In genomic region chr15:83445383-83445782, GRCm38 (mm10) we compare ENCODE assay signal across 14 mouse cellular contexts. TPM values are rescaled to one million over a fixed set of nuclear protein-coding genes. Genes with fewer than 3 reads are reported as not detected.
DNase-seq lines count a peak whose midpoint lies in the region; ATAC-seq and TF ChIP-seq lines count a peak whose summit lies in the region.
"Had no signal": no experiment of that assay in that cellular context is flagged by ENCODE, and none has a peak within 500 bp of the region (broad histone marks: within the 10 kb centered on the region; RNA-seq: fewer than 3 reads in every experiment).

No protein-coding gene starts in this region.

- intact Hi-C loops in heart, adult 2 months (cut with DNase I) = no loop called here
- intact Hi-C loops in heart, postnatal 14 days (cut with DNase I) = no loop called here
- intact Hi-C loops in gastrocnemius, postnatal 14 days (cut with DNase I; ENCODE audit: low total_unique reads) = no loop called here

- no peak for TF ChIP-seq EP300 in heart, adult 2 months (IDR thresholded peaks at IDR 0.05; ENCODE audit: insufficient read depth, low read depth, low read length)

- no peak for TF ChIP-seq POLR2A in heart, adult 2 months (IDR thresholded peaks at IDR 0.05; ENCODE audit: insufficient read depth, low read depth, low read length)
- no peak for TF ChIP-seq POLR2A in embryonic fibroblast, embryonic 13.5 days (IDR thresholded peaks at IDR 0.05; ENCODE audit: low read depth, low read length)
- no peak for TF ChIP-seq POLR2A in olfactory bulb, adult 2 months (IDR thresholded peaks at IDR 0.05; ENCODE audit: insufficient read depth, low read depth, low read length)

- WGBS in heart, adult 2 months = 48% methylated on average over 5 of the region's 5 CpGs
- WGBS in lung, embryonic 16.5 days = 61% methylated on average over 5 of the region's 5 CpGs
- WGBS in olfactory bulb, adult 2 months = 70% methylated on average over 5 of the region's 5 CpGs

- peak overlapping the region; percentile 59 for H3K27ac ChIP-seq in heart, adult 2 months
- H3K27ac ChIP-seq in lung, embryonic 16.5 days (ENCODE audit: low read length) = peak overlapping the region; percentile 53
- H3K27ac ChIP-seq in embryonic fibroblast, embryonic 13.5 days (ENCODE audit: insufficient read depth, low read length) = peak overlapping the region; percentile 9
- H3K27ac ChIP-seq in olfactory bulb, adult 2 months (ENCODE audit: insufficient read depth, low read depth, low read length) = peak overlapping the region; percentile 88
- H3K27ac ChIP-seq: forebrain, embryonic 15.5 days; kidney, embryonic 15.5 days had no signal

- H3K9me3 ChIP-seq in lung, embryonic 16.5 days (ENCODE audit: control insufficient read depth, low read length) = no peaks in the 10 kb centered on the region
- H3K9me3 ChIP-seq: forebrain, embryonic 15.5 days; kidney, embryonic 15.5 days had no signal

- no peak for DNase-seq in heart, adult 2 months
- DNase-seq in heart, postnatal 14 days = no peak
- no peak for DNase-seq in lung, postnatal 10 days
- DNase-seq in frontal cortex, adult 2 months (ENCODE audit: extremely low spot score in 1 of 2, low spot score in 1 of 2) = no peak
- no peak for DNase-seq in gastrocnemius, postnatal 14 days
- DNase-seq: adrenal gland, adult 2 months; B cell, adult 2 months; layer of hippocampus, adult 9-11 months; spleen, adult 18-20 months had no signal

- H3K4me1 ChIP-seq in heart, adult 2 months (ENCODE audit: control insufficient read depth, insufficient read depth, low read length) = peaks cover 49% of the 10 kb centered on the region
- H3K4me1 ChIP-seq in lung, embryonic 16.5 days (replicated peaks; ENCODE audit: control insufficient read depth, insufficient read depth, low read length) = peaks cover 54% of the 10 kb centered on the region
- peaks cover 46% of the 10 kb centered on the region for H3K4me1 ChIP-seq in embryonic fibroblast, embryonic 13.5 days (ENCODE audit: control insufficient read depth, insufficient read depth, low read length)
- H3K4me1 ChIP-seq in olfactory bulb, adult 2 months (ENCODE audit: control insufficient read depth, insufficient read depth, low read length) = peaks cover 32% of the 10 kb centered on the region

- no peak overlapping the region for H3K4me3 ChIP-seq in heart, adult 2 months
- no peak overlapping the region for H3K4me3 ChIP-seq in lung, embryonic 16.5 days (ENCODE audit: low read length)
- H3K4me3 ChIP-seq in embryonic fibroblast, embryonic 13.5 days (ENCODE audit: insufficient read depth, low read length) = no peak overlapping the region
- H3K4me3 ChIP-seq in olfactory bulb, adult 2 months (ENCODE audit: insufficient read depth, low read depth, low read length) = peak overlapping the region; percentile 31
- H3K4me3 ChIP-seq: forebrain, embryonic 15.5 days; kidney, embryonic 15.5 days had no signal

- ATAC-seq in lung, embryonic 16.5 days (ENCODE audit: low read depth) = no peak
- ATAC-seq: forebrain, embryonic 15.5 days had no signal

- H3K9ac ChIP-seq in heart, adult 2 months (ENCODE audit: low read depth, low read length) = no peak overlapping the region
- H3K9ac ChIP-seq in lung, embryonic 16.5 days (ENCODE audit: low read length) = no peak overlapping the region
- H3K9ac ChIP-seq: forebrain, embryonic 15.5 days; kidney, embryonic 15.5 days had no signal

- no peak overlapping the region for H3K4me2 ChIP-seq in lung, embryonic 16.5 days (ENCODE audit: low read depth, low read length)
- H3K4me2 ChIP-seq: forebrain, embryonic 15.5 days; kidney, embryonic 15.5 days had no signal

- H3K36me3 ChIP-seq in heart, adult 2 months (ENCODE audit: control insufficient read depth, insufficient read depth, low read length) = peaks cover 20% of the 10 kb centered on the region
- H3K36me3 ChIP-seq in lung, embryonic 16.5 days (ENCODE audit: control insufficient read depth, insufficient read depth, low read length) = no peaks in the 10 kb centered on the region
- H3K36me3 ChIP-seq: forebrain, embryonic 15.5 days; kidney, embryonic 15.5 days had no signal

- H3K27me3 ChIP-seq in heart, adult 2 months (ENCODE audit: control insufficient read depth, insufficient read depth, low read length) = no peaks in the 10 kb centered on the region
- H3K27me3 ChIP-seq in lung, embryonic 16.5 days (ENCODE audit: control insufficient read depth, insufficient read depth, low read depth, low read length) = no peaks in the 10 kb centered on the region
- H3K27me3 ChIP-seq: forebrain, embryonic 15.5 days; kidney, embryonic 15.5 days had no signal

- H3K79me2 ChIP-seq in heart, adult 2 months (replicated peaks; ENCODE audit: control insufficient read depth, insufficient read depth, low read length) = peaks cover 12% of the 10 kb centered on the region

- TF ChIP-seq CTCF in heart, adult 2 months (IDR thresholded peaks at IDR 0.05) = no peak
- no peak for TF ChIP-seq CTCF in embryonic fibroblast, embryonic 13.5 days (IDR thresholded peaks at IDR 0.05; ENCODE audit: borderline replicate concordance, insufficient read depth, low read length)
- TF ChIP-seq CTCF in olfactory bulb, adult 2 months (IDR thresholded peaks at IDR 0.05; ENCODE audit: insufficient read depth, low read depth, low read length) = no peak

RNA-seq across cellular contexts. Expression of gene Pacsin2, which starts 19.0 kb away (rescaled TPM):
- 100 to 1,000 TPM; 200 to 246 TPM for total RNA-seq in heart, adult 2 months (2021)
- 111 and 169 TPM in 2 replicates for polyA plus RNA-seq in heart, adult 2 months (2012; rRNA removed)
- 100 to 1,000 TPM; 156 to 165 TPM for total RNA-seq in heart, postnatal 14 days (2021)
- 71.4 and 73.6 TPM in 2 replicates for polyA plus RNA-seq in lung, embryonic 16.5 days (2015; fragmentation: Nextera tagmentation; extraction: Ambion mirVana)
- 62.0 and 75.6 TPM in 2 replicates for polyA plus RNA-seq in embryonic fibroblast, embryonic 13.5 days (2011; ENCODE audit: insufficient read length, low read depth, missing spikeins)
- polyA plus RNA-seq in olfactory bulb, adult 2 months (2012; ENCODE audit: insufficient read depth, insufficient read length, low replicate concordance, missing spikeins) = 149 TPM in 1 of 2 replicates, not detected in the other
- 231 and 243 TPM in 2 replicates for polyA plus RNA-seq in frontal cortex, adult 2 months (2012; rRNA removed)
- 10 to 100 TPM; 43.9 to 45.1 TPM for total RNA-seq in gastrocnemius, postnatal 14 days (2021)

Comparison
In these comparisons a context has a peak if more than half of its experiments do, and no peak if none do; other contexts are left out.
1. H3K27ac ChIP-seq: peak in every context shown above with its lines; median percentile 88 in olfactory bulb, adult 2 months; 59 in heart, adult 2 months; 53 in lung, embryonic 16.5 days; 9 in embryonic fibroblast, embryonic 13.5 days.